Mouse (Mus musculus) hindbrain, embryonic 14.5 days (tissue): ENCODE measurements around the gene Plac1. TPM values are rescaled to one million over a fixed set of nuclear protein-coding genes. Genes with fewer than 3 reads are reported as not detected.

Source experiments
- ATAC-seq: fragments of 200-750 bp; cut with Nextera tagmentation; 2 replicates; pipeline ENCODE4 v1.8.0; 2017; ENCODE audit warnings: moderate number of reproducible peaks, mild to moderate bottlenecking, moderate TSS enrichment, moderate library complexity; ENCODE audit not compliant: low FRiP score
- DNase-seq: peaks from one replicate; pipeline ENCODE4 v3.0.0-alpha.2; 2015; ENCODE audit warnings: low spot score
- H3K27ac ChIP-seq: fragments of 300-500 bp; sonication (generic); 2 replicates; pipeline ENCODE4 v1.5.1; 2014; ENCODE audit warnings: mild to moderate bottlenecking, moderate library complexity
- H3K27me3 ChIP-seq: fragments of 300-500 bp; sonication (generic); 2 replicates; pipeline ENCODE4 v1.6.1; 2014; ENCODE audit warnings: mild to moderate bottlenecking, low read length, mixed read lengths; ENCODE audit not compliant: control insufficient read depth, insufficient read depth
- H3K36me3 ChIP-seq: fragments of 300-500 bp; sonication (generic); replicated peaks from 2 replicates; pipeline ENCODE4 v1.6.1; 2014; ENCODE audit not compliant: control insufficient read depth, insufficient read depth
- H3K4me1 ChIP-seq: fragments of 300-500 bp; sonication (generic); replicated peaks from 2 replicates; pipeline ENCODE4 v1.6.1; 2014; ENCODE audit warnings: antibody characterized with exemption, low read length, mixed read lengths; ENCODE audit not compliant: control insufficient read depth, insufficient read depth
- H3K4me2 ChIP-seq: fragments of 300-500 bp; sonication (generic); replicated peaks from 2 replicates; pipeline ENCODE4 v1.6.1; 2014; ENCODE audit warnings: mild to moderate bottlenecking, moderate library complexity
- H3K4me3 ChIP-seq: fragments of 300-500 bp; sonication (generic); replicated peaks from 2 replicates; pipeline ENCODE4 v1.5.1; 2014; ENCODE audit warnings: mild to moderate bottlenecking, low read length
- H3K9ac ChIP-seq: fragments of 300-500 bp; sonication (generic); 2 replicates; pipeline ENCODE4 v1.6.1; 2014
- H3K9me3 ChIP-seq: fragments of 300-500 bp; sonication (generic); 2 replicates; pipeline ENCODE4 v1.6.1; 2016; ENCODE audit warnings: low read length; ENCODE audit not compliant: control insufficient read depth
- WGBS: fragments of 180-500 bp; shearing (Covaris S2); extraction: QIAGEN DNeasy Blood & Tissue Kit; methylation state at CpG from one replicate; pipeline ENCODE4 v1.1.7; 2014; 5-methylcytosine and 5-hydroxymethylcytosine counted together
- polyA plus RNA-seq: library from polyadenylated mRNA; unstranded; fragments of >200 nt; fragmentation: Nextera tagmentation; extraction: Ambion mirVana; gene quantifications from 2 replicates; pipeline ENCODE4 v1.2.1, GENCODE M21; 2014

Gene Plac1
- polyA plus RNA-seq, 1 experiment from 2014 or later: 0.37 TPM

DNA sequence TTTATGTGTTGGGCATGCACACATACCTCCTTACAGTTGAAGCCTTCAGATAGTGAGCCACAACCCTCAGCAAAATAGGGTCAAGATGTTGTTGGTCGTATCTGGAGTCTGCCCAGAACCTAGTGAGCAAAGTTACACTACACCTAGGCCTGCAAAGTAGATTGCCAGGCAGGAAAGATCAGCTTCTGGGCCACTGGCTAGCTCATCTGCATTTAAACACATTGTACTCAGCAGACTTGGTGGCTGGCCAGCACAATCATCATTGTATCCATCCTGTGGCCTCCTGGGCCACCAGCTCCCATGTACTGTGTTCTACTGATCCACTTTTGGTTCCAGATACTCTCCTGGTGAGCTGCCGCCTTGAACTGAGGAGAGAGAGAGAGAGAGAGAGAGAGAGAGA lies 102.8 kb downstream of the Plac1 start:
- no peaks in the 10 kb centered on the region for H3K27me3 ChIP-seq
- no peak overlapping the region for H3K4me3 ChIP-seq
- ATAC-seq: no peak
- no peak overlapping the region for H3K27ac ChIP-seq
- WGBS: 77% methylated on average over 2 of the region's 2 CpGs
- no peaks in the 10 kb centered on the region for H3K36me3 ChIP-seq
- DNase-seq: no peak
- no peak overlapping the region for H3K4me2 ChIP-seq
- H3K9ac ChIP-seq: no peak overlapping the region
- no peaks in the 10 kb centered on the region for H3K4me1 ChIP-seq
- H3K9me3 ChIP-seq: no peaks in the 10 kb centered on the region

GRCm38 (mm10) chrX:53129501-53129900 lies 110.4 kb downstream of the Plac1 start:
- ATAC-seq: no peak
- 61% methylated on average over 2 of the region's 2 CpGs for WGBS
- Histone ChIP-seq H3K9me3 (no peaks in the 10 kb centered on the region), H3K36me3 (no peaks in the 10 kb centered on the region), H3K4me1 (no peaks in the 10 kb centered on the region), H3K4me3 (no peak overlapping the region), H3K4me2 (no peak overlapping the region), H3K9ac (no peak overlapping the region), H3K27ac (no peak overlapping the region), H3K27me3 (no peaks in the 10 kb centered on the region)
- no peak for DNase-seq

DNA sequence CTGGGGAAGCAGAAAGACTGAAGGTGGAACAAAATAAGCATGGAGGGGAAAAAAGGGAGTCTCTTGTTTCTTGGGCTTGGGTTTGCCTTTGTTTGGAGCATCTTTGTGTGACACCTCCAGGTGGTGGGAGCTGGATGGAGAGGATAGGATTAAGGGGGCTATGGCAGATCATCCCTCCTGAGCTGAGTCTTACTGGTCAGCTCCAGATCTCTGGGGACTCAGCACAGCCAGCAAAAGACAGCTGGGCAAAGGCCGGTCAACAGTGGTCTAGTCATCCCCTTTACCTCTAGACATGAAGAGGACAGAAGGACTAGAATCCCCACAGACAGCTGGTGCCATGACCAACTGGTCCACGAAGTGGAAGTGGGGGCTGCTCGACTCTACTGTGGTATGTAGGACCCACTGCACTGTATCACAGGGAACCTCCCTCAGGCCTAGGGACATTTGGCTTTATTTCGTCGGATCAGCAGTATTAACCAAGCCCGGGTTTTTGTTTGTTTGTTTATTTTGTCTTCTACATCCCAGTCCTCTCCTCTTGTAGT lies 113.3 kb downstream of the Plac1 start:
- Histone ChIP-seq H3K27me3 (no peaks in the 10 kb centered on the region), H3K36me3 (no peaks in the 10 kb centered on the region), H3K27ac (no peak overlapping the region), H3K4me2 (no peak overlapping the region), H3K4me3 (no peak overlapping the region), H3K4me1 (no peaks in the 10 kb centered on the region), H3K9me3 (no peaks in the 10 kb centered on the region), H3K9ac (no peak overlapping the region)
- WGBS: 80% methylated on average over 6 of the region's 6 CpGs
- no peak for ATAC-seq
- DNase-seq: no peak

DNA sequence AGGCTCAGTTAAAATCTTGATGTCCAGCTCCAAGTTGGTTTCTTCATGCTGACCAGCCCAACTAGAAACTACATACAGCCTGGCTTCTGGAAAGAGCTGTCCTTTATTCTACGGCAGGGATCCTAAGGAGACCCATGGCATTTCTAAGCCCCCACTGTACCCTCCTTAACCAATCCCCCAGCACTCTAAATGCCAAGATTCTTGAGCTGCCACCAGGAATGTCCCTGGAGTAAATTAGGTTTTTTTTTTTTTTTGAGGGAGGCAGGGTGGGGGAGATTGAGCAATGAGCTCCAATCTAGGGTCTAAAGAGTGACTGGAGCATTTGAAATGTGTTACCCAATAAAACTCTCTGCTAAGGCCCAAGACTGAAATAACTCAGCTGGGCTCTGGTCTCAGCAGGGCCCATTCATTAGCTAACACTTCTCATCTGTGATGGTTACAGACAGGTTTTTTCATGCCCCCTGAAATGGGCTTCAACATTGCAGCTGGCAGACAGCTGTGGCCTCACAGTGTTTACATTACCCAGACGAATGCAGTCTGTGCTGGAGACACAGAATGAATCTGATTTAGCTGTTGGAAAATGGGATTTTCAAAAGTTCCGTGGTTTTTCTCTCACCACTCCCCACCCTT lies 114.0 kb downstream of the Plac1 start:
- no peak overlapping the region for H3K4me3 ChIP-seq
- ATAC-seq (0 out of 2 replicates have a peak, but pooled peaks have one; percentile 51), DNase-seq (no peak)
- H3K27me3 ChIP-seq: no peaks in the 10 kb centered on the region
- H3K9me3 ChIP-seq: no peaks in the 10 kb centered on the region
- no peaks in the 10 kb centered on the region for H3K36me3 ChIP-seq
- no peaks in the 10 kb centered on the region for H3K4me1 ChIP-seq
- H3K27ac ChIP-seq: no peak overlapping the region
- no peak overlapping the region for H3K9ac ChIP-seq
- 44% methylated on average over 3 of the region's 3 CpGs for WGBS
- H3K4me2 ChIP-seq: no peak overlapping the region

- no peak for ATAC-seq
- no peak overlapping the region for H3K4me2 ChIP-seq
- H3K27me3 ChIP-seq: peaks cover 3% of the 10 kb centered on the region; the same call in 1 of the 2 replicates
- no peak overlapping the region for H3K27ac ChIP-seq
- no peak overlapping the region for H3K9ac ChIP-seq
- H3K4me3 ChIP-seq: no peak overlapping the region
- no peaks in the 10 kb centered on the region for H3K4me1 ChIP-seq
- DNase-seq: no peak
- no peaks in the 10 kb centered on the region for H3K9me3 ChIP-seq
- H3K36me3 ChIP-seq: no peaks in the 10 kb centered on the region
- 82% methylated on average over 1 of the region's 1 CpGs for WGBS
These were observed 116.3 kb downstream of the Plac1 start for GRCm38 (mm10) chrX:53123562-53123961.

DNA sequence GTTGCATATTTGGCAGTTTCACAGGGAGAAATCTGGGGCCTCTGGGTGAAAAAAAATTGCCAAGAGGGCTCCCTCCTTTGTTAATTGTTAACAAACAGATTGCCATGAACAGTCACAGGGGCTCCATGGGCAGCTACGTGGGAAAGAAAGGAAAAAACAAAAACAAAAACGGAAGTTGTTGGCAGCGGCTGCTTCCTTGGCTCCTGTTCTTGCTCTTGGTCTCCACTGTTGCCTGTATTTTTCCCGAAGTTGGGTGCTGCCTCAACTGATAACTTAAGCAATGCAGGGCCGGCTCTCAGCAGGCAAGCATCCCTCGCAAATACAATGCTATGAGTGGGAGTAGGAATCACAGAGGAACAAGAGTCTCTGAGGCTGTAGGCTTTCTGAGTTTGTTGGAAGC lies 121.3 kb downstream of the Plac1 start:
- Histone ChIP-seq H3K27me3 (peaks cover 3% of the 10 kb centered on the region; the same call in 1 of the 2 replicates), H3K4me2 (no peak overlapping the region), H3K4me1 (no peaks in the 10 kb centered on the region), H3K4me3 (no peak overlapping the region), H3K9ac (no peak overlapping the region), H3K36me3 (no peaks in the 10 kb centered on the region), H3K27ac (no peak overlapping the region), H3K9me3 (no peaks in the 10 kb centered on the region)
- WGBS: 55% methylated on average over 6 of the region's 6 CpGs
- no peak for ATAC-seq
- DNase-seq: no peak

GRCm38 (mm10) chrX:53118019-53118418 lies 121.9 kb downstream of the Plac1 start:
- H3K9ac ChIP-seq: no peak overlapping the region
- DNase-seq (no peak), ATAC-seq (no peak)
- no peak overlapping the region for H3K4me2 ChIP-seq
- no peak overlapping the region for H3K27ac ChIP-seq
- H3K4me3 ChIP-seq: no peak overlapping the region
- no peaks in the 10 kb centered on the region for H3K36me3 ChIP-seq
- H3K27me3 ChIP-seq: peaks cover 3% of the 10 kb centered on the region; the same call in 1 of the 2 replicates
- no peaks in the 10 kb centered on the region for H3K4me1 ChIP-seq
- no peaks in the 10 kb centered on the region for H3K9me3 ChIP-seq

- Histone ChIP-seq H3K4me2 (no peak overlapping the region), H3K27me3 (peaks cover 1% of the 10 kb centered on the region; the same call in 1 of the 2 replicates), H3K36me3 (no peaks in the 10 kb centered on the region), H3K4me3 (no peak overlapping the region), H3K9me3 (no peaks in the 10 kb centered on the region), H3K9ac (no peak overlapping the region), H3K4me1 (no peaks in the 10 kb centered on the region), H3K27ac (no peak overlapping the region)
- ATAC-seq (no peak), DNase-seq (no peak)
- 68% methylated on average over 7 of the region's 7 CpGs for WGBS
These were observed 124.9 kb downstream of the Plac1 start for GRCm38 (mm10) chrX:53114994-53115393.

DNA sequence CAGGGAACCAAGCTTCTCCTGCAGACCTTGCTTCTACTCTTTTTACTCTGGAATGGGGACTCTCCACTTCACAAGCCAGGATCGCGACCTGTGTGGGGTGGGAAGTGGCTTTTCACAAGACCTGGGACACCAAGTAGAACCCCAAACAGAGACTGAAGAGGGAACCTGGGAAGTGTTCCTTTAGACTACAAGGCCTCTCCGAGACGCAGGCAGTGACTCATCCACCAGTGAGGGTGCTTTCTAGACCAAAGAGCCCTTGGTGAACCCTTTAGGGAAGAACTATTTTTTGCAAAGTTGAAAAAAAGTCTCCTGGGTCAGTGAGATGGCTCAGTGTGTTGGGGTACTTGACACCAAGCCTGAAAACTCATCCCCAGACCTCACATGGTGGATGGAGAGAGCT lies 129.8 kb downstream of the Plac1 start:
- Histone ChIP-seq H3K9ac (no peak overlapping the region), H3K36me3 (no peaks in the 10 kb centered on the region), H3K4me3 (no peak overlapping the region), H3K27me3 (no peaks in the 10 kb centered on the region), H3K27ac (no peak overlapping the region), H3K9me3 (no peaks in the 10 kb centered on the region), H3K4me2 (no peak overlapping the region), H3K4me1 (no peaks in the 10 kb centered on the region)
- WGBS: 92% methylated on average over 4 of the region's 4 CpGs
- DNase-seq (no peak), ATAC-seq (no peak)

GRCm38 (mm10) chrX:53107127-53107526 lies 132.8 kb downstream of the Plac1 start:
- Histone ChIP-seq H3K36me3 (no peaks in the 10 kb centered on the region), H3K27me3 (no peaks in the 10 kb centered on the region), H3K9me3 (no peaks in the 10 kb centered on the region), H3K27ac (no peak overlapping the region), H3K9ac (no peak overlapping the region), H3K4me3 (no peak overlapping the region), H3K4me1 (no peaks in the 10 kb centered on the region), H3K4me2 (no peak overlapping the region)
- 85% methylated on average over 2 of the region's 2 CpGs for WGBS
- ATAC-seq: no peak
- DNase-seq: no peak
